Mouse (Mus musculus) adipocyte (in vitro differentiated cells): ENCODE data around the gene Odf3b.

Experiments used
- DNase-seq: peaks from one replicate; pipeline ENCODE4 v3.0.0-alpha.2; 2016; ENCODE audit warnings: low spot score

Gene Odf3b

DNA sequence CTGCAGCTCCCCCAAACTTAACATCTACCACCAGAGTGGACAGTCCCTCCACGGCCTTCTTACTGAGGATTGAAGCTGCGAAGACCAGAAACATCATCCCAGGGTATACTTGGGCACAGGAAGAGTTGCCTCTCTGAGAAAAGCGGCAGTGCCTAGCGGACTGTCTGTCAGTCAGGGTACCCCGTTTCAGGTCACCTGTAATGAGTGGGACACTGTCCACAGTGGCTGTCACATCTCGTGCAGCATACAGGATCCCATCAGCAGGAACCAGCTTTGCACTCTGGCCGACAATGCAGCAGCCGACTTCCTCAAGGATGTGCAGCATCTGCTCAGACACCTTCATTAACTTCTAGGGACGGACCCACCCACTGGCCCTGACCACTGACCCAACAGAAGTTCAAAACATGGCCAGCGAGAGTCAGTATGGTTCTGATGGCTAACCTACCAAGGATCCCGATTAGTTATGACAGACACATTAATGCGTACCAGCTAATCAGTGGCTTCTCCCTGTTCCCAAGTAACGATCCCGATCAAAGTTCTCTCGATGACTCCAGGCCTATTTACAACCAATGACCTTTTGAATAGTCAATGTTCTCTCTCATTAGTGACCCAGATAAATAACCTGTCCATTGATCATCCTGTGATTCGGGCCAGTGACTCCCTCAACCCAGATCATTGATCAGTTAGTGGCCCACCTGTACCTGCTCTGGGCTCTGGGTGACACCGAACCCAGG, 4.1 kb downstream of the Odf3b start:
- DNase-seq: no peak

DNA sequence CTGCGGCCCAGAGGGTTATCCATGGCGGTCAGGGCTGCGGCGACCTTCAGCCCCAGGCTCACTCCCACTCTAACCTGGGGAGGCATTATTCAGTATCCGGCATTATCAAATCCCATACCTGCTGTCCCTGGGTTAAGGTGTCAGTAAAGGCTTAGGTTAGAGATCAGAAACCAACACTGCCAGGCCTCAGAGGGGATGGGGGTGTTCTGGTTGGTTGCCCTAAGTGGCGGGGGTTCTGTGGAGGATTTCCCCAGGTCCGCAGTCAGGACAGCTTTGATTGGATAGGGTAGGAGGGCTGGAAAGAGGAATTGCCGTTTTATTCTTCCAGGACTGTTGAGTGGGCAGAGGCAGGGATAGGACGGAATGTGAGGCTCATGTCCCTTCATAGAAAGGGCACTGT, 4.7 kb downstream of the Odf3b start:
- DNase-seq: no peak

GRCm38 (mm10) chr15:89373762-89374248, 5.3 kb downstream of the Odf3b start, which contains the start of gene Sco2:
Gene Sco2, minus strand, starts transcription at chr15:89373846.
- peak; percentile 90 for DNase-seq

DNA sequence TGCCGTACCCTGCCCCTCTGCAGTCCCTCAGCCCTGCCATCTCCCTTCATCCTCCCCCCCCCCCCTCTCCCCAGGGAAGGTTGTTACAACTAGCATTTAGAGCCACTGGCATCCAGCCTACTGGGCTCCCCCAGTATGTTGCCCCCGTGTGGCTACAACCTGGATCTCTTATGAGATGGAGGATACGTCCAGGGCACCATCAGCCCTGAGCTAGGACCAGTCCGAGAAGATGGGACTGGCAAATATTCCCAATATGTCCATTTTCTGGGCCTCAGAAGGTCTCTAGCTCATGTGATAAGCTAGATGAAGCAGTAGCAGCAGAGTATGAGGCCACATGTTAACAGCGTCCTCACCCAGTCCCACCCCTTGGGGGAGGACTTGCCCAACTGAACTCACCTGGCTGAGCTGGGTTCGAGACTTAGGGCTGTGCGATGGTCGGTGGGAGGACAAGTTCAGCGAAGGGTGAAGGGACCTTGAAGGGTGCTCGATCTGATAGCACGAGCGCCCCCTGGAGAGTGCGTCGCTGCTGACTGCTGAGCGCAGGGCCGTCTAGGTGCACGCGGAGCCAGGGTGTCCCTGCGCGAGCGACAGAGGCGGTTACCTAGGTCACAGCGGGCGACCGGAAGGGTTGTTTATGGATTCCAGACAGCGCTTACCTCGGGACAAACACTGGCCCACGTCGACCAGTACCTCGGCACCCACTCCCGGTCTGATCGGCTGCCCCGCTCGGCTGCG, 5.9 kb downstream of the Odf3b start:
- DNase-seq: peak; percentile 81

- DNase-seq: no peak
Measured at GRCm38 (mm10) chr15:89372536-89372935, 6.5 kb downstream of the Odf3b start.

- no peak for DNase-seq
Measured at GRCm38 (mm10) chr15:89372068-89372467, 7.0 kb downstream of the Odf3b start.

GRCm38 (mm10) chr15:89365141-89365551, 13.9 kb downstream of the Odf3b start:
- no peak for DNase-seq

DNA sequence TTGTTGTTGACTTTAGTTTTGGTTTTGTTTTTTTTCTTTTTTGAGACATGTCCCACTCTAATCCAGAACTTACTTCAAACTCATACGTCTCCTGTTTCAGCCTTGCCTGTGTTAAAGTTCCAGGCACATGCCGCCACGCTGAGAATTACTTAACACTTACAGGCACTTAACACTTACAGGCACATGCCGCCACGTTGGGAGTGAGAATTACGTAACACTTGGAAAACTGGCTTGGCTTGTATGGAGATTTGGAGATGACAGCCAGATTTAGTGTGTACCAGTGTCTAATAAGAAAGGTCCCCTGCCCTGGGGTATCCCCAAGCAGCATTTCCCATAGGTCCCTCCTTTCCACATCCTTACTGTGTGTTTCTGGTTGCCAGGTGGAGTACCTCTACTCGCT, 16.0 kb downstream of the Odf3b start:
- DNase-seq: peak; percentile 79

GRCm38 (mm10) chr15:89358784-89359183, 20.3 kb downstream of the Odf3b start:
- no peak for DNase-seq

DNA sequence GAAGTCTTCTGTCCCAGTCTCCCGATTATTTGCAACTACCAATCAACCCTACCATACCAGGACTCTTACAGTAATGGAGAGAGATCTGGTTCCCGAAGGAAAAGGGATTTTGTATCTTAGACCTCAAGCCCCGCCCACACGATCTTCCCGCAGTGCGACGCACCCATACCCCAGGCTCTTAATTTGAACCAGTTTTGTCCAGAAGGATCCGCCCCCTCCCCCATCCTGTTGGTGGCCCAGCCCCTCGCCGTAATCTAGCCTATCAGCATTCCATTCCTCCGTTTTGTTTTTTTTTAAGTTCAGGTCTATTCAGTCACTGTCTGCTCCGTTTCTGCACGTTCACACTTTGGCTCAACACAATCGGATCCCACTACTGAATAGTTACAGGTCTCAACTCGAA, 22.7 kb downstream of the Odf3b start:
- DNase-seq: peak; percentile 95

GRCm38 (mm10) chr15:89355241-89356187, 23.6 kb downstream of the Odf3b start, which contains the start of the genes Lmf2 and Ncaph2:
Gene Lmf2, minus strand, starts transcription at chr15:89355659.
Gene Ncaph2, plus strand, starts transcription at chr15:89355719.
- peak; percentile 97 for DNase-seq

GRCm38 (mm10) chr15:89354455-89354854, 24.6 kb downstream of the Odf3b start:
- no peak for DNase-seq

DNA sequence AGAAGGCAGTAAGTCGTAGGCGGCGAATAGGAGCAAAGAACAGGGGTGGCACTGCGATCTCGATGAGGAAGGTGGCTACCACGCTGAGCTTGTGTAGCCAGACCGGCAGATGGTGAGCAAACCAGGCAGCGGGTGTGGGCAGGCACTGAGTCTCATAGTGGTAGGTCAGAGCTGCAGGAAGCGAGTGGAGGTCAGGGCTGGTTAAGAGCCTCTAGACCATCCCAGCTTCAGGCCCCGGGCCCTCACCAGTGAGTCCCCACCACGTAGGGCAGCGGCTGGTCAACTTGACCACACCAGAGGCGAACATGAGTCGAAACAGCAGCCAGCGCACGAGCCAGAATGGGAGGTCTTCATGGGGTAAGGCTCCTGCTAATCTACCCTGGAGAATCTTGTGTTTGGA, 25.2 kb downstream of the Odf3b start:
- DNase-seq: no peak

GRCm38 (mm10) chr15:89352795-89353194, 26.3 kb downstream of the Odf3b start:
- no peak for DNase-seq

DNA sequence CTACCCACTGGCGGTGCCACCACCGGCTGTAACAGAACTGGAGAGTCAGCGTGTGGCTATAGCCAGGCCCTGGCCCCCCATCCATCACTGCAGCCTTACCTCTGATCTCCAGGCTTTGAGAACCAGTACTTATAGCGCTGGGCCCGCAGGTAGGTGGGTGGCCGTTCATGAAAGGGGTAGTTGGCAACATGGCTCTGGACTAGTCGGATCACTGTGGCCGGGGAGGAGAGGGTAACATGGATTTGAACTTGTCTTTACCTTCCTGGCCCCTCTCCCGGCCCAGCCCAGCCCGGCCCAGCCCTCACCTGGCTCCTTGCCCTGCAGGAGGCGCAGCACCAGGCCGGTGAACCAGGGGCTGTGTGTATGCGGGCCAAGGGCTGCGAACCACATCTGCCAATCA, 27.0 kb downstream of the Odf3b start:
- no peak for DNase-seq

GRCm38 (mm10) chr15:89351302-89351701, 27.8 kb downstream of the Odf3b start:
- DNase-seq: no peak

GRCm38 (mm10) chr15:89350447-89350846, 28.6 kb downstream of the Odf3b start:
- no peak for DNase-seq

DNA sequence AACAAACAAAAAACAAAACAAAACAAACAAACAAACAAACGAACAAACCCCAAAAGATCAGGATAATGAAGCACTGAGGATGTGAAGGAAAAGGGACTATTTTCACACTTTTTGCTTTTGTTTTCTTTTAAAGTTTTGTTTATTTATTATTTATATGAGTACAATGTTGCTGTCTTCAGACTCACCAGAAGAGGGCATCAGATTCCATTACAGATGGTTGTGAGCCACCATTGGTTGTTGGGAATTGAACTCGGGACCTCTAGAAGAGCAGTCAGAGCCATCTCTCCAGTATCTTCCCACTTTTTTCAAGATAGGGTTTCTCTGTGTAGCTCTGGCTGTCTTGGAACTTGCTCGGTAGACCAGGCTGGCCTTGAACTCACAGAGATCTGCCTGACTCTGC, 35.8 kb downstream of the Odf3b start:
- no peak for DNase-seq

GRCm38 (mm10) chr15:89341678-89342077, 37.4 kb downstream of the Odf3b start:
- no peak for DNase-seq

- DNase-seq: no peak
Measured at GRCm38 (mm10) chr15:89340136-89340535, 38.9 kb downstream of the Odf3b start.

GRCm38 (mm10) chr15:89339696-89340095, 39.4 kb downstream of the Odf3b start:
- no peak for DNase-seq

GRCm38 (mm10) chr15:89336422-89336821, 42.7 kb downstream of the Odf3b start:
- DNase-seq: no peak
